Mouse (Mus musculus) neutrophil, adult 65 days (primary cell): ENCODE data around the gene Pard6b. TPM values are rescaled to one million over a fixed set of nuclear protein-coding genes. Genes with fewer than 3 reads are reported as not detected.

Source experiments
- total RNA-seq: library from RNA; stranded (reverse); gene quantifications from 2 replicates; pipeline ENCODE4 v1.2.4, GENCODE M21; 2023

Pard6b gene
- not detected in 2 replicates for total RNA-seq

GRCm38 (mm10) chr2:168080431-168081246 is at the start of gene Pard6b:
Gene Pard6b (plus strand): TSS chr2:168081004.

Other genes with a start within 250 kb of the Pard6b start
- gene Ptpn1, start 148.9 kb upstream of the Pard6b start, total RNA-seq: 189 and 215 TPM in 2 replicates
- gene Ripor3, start 70.4 kb upstream of the Pard6b start, total RNA-seq: 0.57 TPM in 1 of 2 replicates, not detected in the other
- gene Adnp, start 126.1 kb downstream of the Pard6b start, total RNA-seq: 52.8 and 68.8 TPM in 2 replicates
- gene Gm20716, start 149.4 kb downstream of the Pard6b start, total RNA-seq: not detected in 2 replicates
- gene Dpm1, start 149.6 kb downstream of the Pard6b start, total RNA-seq: 139 and 167 TPM in 2 replicates
- gene Mocs3, start 149.6 kb downstream of the Pard6b start, total RNA-seq: 7.4 and 8.1 TPM in 2 replicates
- 0.13 TPM in 1 of 2 replicates, not detected in the other for gene Kcng1, start 200.7 kb downstream of the Pard6b start, total RNA-seq